15 mouse cellular contexts compared by ENCODE assay signal in the genomic region with DNA sequence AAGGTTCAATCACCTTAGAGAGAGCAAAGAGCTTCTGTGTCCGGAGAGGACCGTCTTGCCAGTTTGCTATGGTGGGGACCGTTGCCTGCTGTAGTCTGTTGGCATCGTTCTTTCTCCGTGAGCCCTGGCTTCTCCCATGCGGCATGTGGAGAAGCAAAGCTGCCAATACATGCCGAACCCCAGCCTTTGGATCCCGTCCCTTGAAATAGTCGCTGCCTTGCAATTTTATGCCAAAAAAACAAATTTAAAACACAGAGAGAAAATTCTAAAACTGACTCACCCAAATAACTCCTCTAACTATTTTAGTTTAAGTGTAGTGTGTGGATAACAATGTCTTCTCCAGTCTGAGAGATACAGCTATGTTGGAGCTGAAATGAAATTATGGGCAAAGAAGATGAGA.
DNase-seq lines count a peak whose midpoint lies in the region; ATAC-seq and TF ChIP-seq lines count a peak whose summit lies in the region.
"Had no signal": no experiment of that assay in that cellular context is flagged by ENCODE, and none has a peak within 500 bp of the region (broad histone marks: within the 10 kb centered on the region; RNA-seq: fewer than 3 reads in every experiment).

No protein-coding gene starts in this region.

- no peak for DNase-seq in frontal cortex, postnatal 25 days (ENCODE audit: low spot score in 2 of 2)
- DNase-seq in layer of hippocampus, adult 2 months (ENCODE audit: low spot score in 2 of 2), result peak; percentile 41 to 47
- peak; percentile 8 to 71 for DNase-seq in left cerebral cortex, postnatal 25 days (ENCODE audit: low spot score in 2 of 2)
- no peak for DNase-seq in ovary, postnatal 14 days (ENCODE audit: low spot score)
- no peak for DNase-seq in retina, embryonic 14.5 days (ENCODE audit: low spot score)
- DNase-seq in gastrocnemius, adult 2 months, result no peak
- no peak for DNase-seq in B cell, adult 2 months
- DNase-seq: heart, postnatal 4 days; thymus, adult 18-20 months had no signal

- H3K4me3 ChIP-seq in layer of hippocampus, adult 2 months, result no peak overlapping the region
- no peak overlapping the region for H3K4me3 ChIP-seq in gastrocnemius, adult 2 months
- H3K4me3 ChIP-seq: forebrain, embryonic 13.5 days; heart, embryonic 10.5 days had no signal

- no peak overlapping the region for H3K27ac ChIP-seq in layer of hippocampus, adult 2 months
- H3K27ac ChIP-seq in gastrocnemius, adult 2 months, result no peak overlapping the region
- H3K27ac ChIP-seq: forebrain, embryonic 13.5 days; heart, embryonic 10.5 days; liver, embryonic 14.5 days; macrophage had no signal

- intact Hi-C loops in left cerebral cortex, postnatal 25 days (cut with DNase I), result no loop called here
- intact Hi-C loops in gastrocnemius, adult 2 months (cut with DNase I), result no loop called here

- no peak for TF ChIP-seq CTCF in layer of hippocampus, adult 2 months (conservative IDR thresholded peaks at IDR 0.05)
- no peak for TF ChIP-seq CTCF in gastrocnemius, adult 2 months (IDR thresholded peaks at IDR 0.05)

- ATAC-seq in frontal cortex, adult (ENCODE audit: low TSS enrichment), result peak; percentile 91
- ATAC-seq: forebrain, embryonic 13.5 days; intestine, embryonic 16.5 days had no signal

Comparison
In these comparisons a context has a peak if more than half of its experiments do, and no peak if none do; other contexts are left out.
1. DNase-seq: peak in layer of hippocampus, adult 2 months (2 of 2) and left cerebral cortex, postnatal 25 days (2 of 2); none in frontal cortex, postnatal 25 days (0 of 2), ovary, postnatal 14 days (single experiment), retina, embryonic 14.5 days (single experiment), gastrocnemius, adult 2 months (single experiment) and B cell, adult 2 months (0 of 2).